Mouse (Mus musculus) megakaryocyte, embryonic 14.5 days (primary cell): ENCODE data around the gene Acad11. TPM values are rescaled to one million over a fixed set of nuclear protein-coding genes. Genes with fewer than 3 reads are reported as not detected.

ENCODE experiments used
- H3K27me3 ChIP-seq: replicated peaks from 2 replicates; pipeline ENCODE3; 2012; ENCODE audit warnings: inconsistent platforms
- H3K36me3 ChIP-seq: replicated peaks from 2 replicates; pipeline ENCODE3; 2012; ENCODE audit warnings: low read length, inconsistent platforms, mixed read lengths
- H3K4me1 ChIP-seq: 2 replicates; pipeline ENCODE4 v1.6.1; 2012; ENCODE audit warnings: inconsistent platforms
- H3K4me3 ChIP-seq: replicated peaks from 2 replicates; pipeline ENCODE3; 2012; ENCODE audit warnings: moderate library complexity, mild to moderate bottlenecking, inconsistent platforms
- H3K9me3 ChIP-seq: 2 replicates; pipeline ENCODE4 v1.6.1; 2012; ENCODE audit warnings: inconsistent platforms
- FLI1 ChIP-seq: IDR thresholded peaks from 2 replicates; pipeline ENCODE4 v1.6.1; 2012; ENCODE audit warnings: low read length, inconsistent platforms, mixed read lengths
- GATA1 ChIP-seq: IDR thresholded peaks from 3 replicates; pipeline ENCODE4 v1.6.1; 2012; ENCODE audit warnings: mixed read lengths, low read length, inconsistent platforms, borderline replicate concordance
- polyA plus RNA-seq: library from polyadenylated mRNA; stranded (reverse); fragments of >175 nt; gene quantifications from 2 replicates; pipeline ENCODE4 v1.2.3, GENCODE M21; 2012; ENCODE audit warnings: low replicate concordance; ENCODE audit not compliant: insufficient read depth

Acad11 gene
- polyA plus RNA-seq, 1 experiment = 14.6 TPM

GRCm38 (mm10) chr9:104157291-104157690, 94.1 kb downstream of the Acad11 start:
- TF ChIP-seq FLI1 (no peak), GATA1 (no peak)
- peaks cover 99% of the 10 kb centered on the region for H3K36me3 ChIP-seq
- H3K4me1 ChIP-seq = no peaks in the 10 kb centered on the region

GRCm38 (mm10) chr9:104161117-104161516, 97.9 kb downstream of the Acad11 start:
- Histone ChIP-seq H3K36me3 (peaks cover 100% of the 10 kb centered on the region), H3K4me3 (no peak overlapping the region)
- no peak for TF ChIP-seq GATA1
- no peak for TF ChIP-seq FLI1

More at GRCm38 (mm10) chr9:104157291-104157690, 94.1 kb downstream of the Acad11 start:
- Histone ChIP-seq H3K27me3 (no peaks in the 10 kb centered on the region), H3K9me3 (no peaks in the 10 kb centered on the region), H3K4me3 (no peak overlapping the region)

GRCm38 (mm10) chr9:104164194-104164593, 101.0 kb downstream of the Acad11 start:
- H3K36me3 ChIP-seq = peaks cover 92% of the 10 kb centered on the region
- no peaks in the 10 kb centered on the region for H3K27me3 ChIP-seq
- H3K4me3 ChIP-seq = no peak overlapping the region
- TF ChIP-seq GATA1 = no peak
- no peak for TF ChIP-seq FLI1
- no peaks in the 10 kb centered on the region for H3K4me1 ChIP-seq
- no peaks in the 10 kb centered on the region for H3K9me3 ChIP-seq

More at GRCm38 (mm10) chr9:104161117-104161516, 97.9 kb downstream of the Acad11 start:
- Histone ChIP-seq H3K4me1 (no peaks in the 10 kb centered on the region), H3K27me3 (no peaks in the 10 kb centered on the region), H3K9me3 (no peaks in the 10 kb centered on the region)

GRCm38 (mm10) chr9:104165926-104166325, 102.7 kb downstream of the Acad11 start:
- Histone ChIP-seq H3K36me3 (peaks cover 92% of the 10 kb centered on the region), H3K27me3 (no peaks in the 10 kb centered on the region), H3K4me3 (no peak overlapping the region), H3K4me1 (no peaks in the 10 kb centered on the region), H3K9me3 (no peaks in the 10 kb centered on the region)
- TF ChIP-seq FLI1 (no peak), GATA1 (no peak)

- TF ChIP-seq GATA1 = no peak
- TF ChIP-seq FLI1 = no peak
- Histone ChIP-seq H3K9me3 (no peaks in the 10 kb centered on the region), H3K36me3 (peaks cover 92% of the 10 kb centered on the region), H3K4me3 (no peak overlapping the region), H3K27me3 (no peaks in the 10 kb centered on the region), H3K4me1 (no peaks in the 10 kb centered on the region)
Observed at GRCm38 (mm10) chr9:104169986-104170385, 106.8 kb downstream of the Acad11 start.

GRCm38 (mm10) chr9:104171651-104172050, 108.5 kb downstream of the Acad11 start:
- peaks cover 92% of the 10 kb centered on the region for H3K36me3 ChIP-seq
- H3K27me3 ChIP-seq = no peaks in the 10 kb centered on the region
- H3K4me3 ChIP-seq = no peak overlapping the region
- no peaks in the 10 kb centered on the region for H3K9me3 ChIP-seq
- no peaks in the 10 kb centered on the region for H3K4me1 ChIP-seq
- no peak for TF ChIP-seq GATA1
- no peak for TF ChIP-seq FLI1

GRCm38 (mm10) chr9:104172342-104172741, 109.2 kb downstream of the Acad11 start:
- H3K36me3 ChIP-seq = peaks cover 92% of the 10 kb centered on the region
- no peak for TF ChIP-seq GATA1
- TF ChIP-seq FLI1 = no peak

More at GRCm38 (mm10) chr9:104172342-104172741, 109.2 kb downstream of the Acad11 start:
- Histone ChIP-seq H3K27me3 (no peaks in the 10 kb centered on the region), H3K4me3 (no peak overlapping the region), H3K4me1 (no peaks in the 10 kb centered on the region), H3K9me3 (no peaks in the 10 kb centered on the region)

Other genes with a start within 250 kb of the Acad11 start
- gene Nphp3, start 60.8 kb upstream of the Acad11 start, polyA plus RNA-seq = 0.25 TPM in 1 of 2 replicates, not detected in the other
- gene Gm28305, start 22.7 kb upstream of the Acad11 start, polyA plus RNA-seq = not detected in 2 replicates
- 2.4 and 12.0 TPM in 2 replicates for gene Uba5, start 243 bp upstream of the Acad11 start, polyA plus RNA-seq
- gene Ackr4, start 63.6 kb downstream of the Acad11 start, polyA plus RNA-seq = not detected in 2 replicates
- 3.0 and 4.5 TPM in 2 replicates for gene Dnajc13, start 199.6 kb downstream of the Acad11 start, polyA plus RNA-seq